Mouse (Mus musculus): ENCODE measurements at regions not wholly inside any gene's neighbourhood (a gene's known extent, or its start where the extent isn't known, plus 50 kb on each side); places are given as distances from the start of the nearest gene placed in this dataset.

DNA sequence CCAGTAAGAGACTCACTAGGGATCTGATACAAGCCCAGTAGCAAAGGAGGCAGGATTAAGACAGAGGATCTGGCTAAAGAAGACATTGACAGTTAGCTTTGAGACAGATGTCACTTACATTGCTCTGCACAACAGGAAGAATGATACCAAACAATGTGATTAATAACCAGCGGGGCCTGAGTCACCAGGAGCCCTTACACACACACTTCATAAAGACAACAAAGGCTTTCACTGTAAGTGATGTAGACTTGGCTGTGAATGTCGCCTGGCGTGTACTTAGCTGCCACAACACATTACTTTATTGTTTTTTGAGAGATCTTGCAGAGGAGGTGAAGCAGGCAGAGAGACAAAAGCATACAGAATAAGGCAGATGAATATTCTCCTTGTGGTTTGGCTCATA, 116.1 kb downstream of the Cdca7 start:
- Histone ChIP-seq H3K4me1 (ENCODE audit: control insufficient read depth, insufficient read depth, insufficient read length, low read length) (no peaks in the 10 kb centered on the region), H3K4me3 (ENCODE audit: low read depth, low read length) (no peak overlapping the region), H3K36me3 (ENCODE audit: control insufficient read depth, insufficient read depth, low read length) (no peaks in the 10 kb centered on the region), H3K27me3 (ENCODE audit: control insufficient read depth, insufficient read depth, low read length) (no peaks in the 10 kb centered on the region), H3K27ac (ENCODE audit: insufficient read depth, low read depth, low read length) (no peak overlapping the region)
- TF ChIP-seq CTCF (IDR thresholded peaks at IDR 0.05; ENCODE audit: extremely low read depth, insufficient read length, insufficient replicate concordance, low read depth, low read length): no peak
- WGBS: 37% methylated on average over 3 of the region's 3 CpGs

DNA sequence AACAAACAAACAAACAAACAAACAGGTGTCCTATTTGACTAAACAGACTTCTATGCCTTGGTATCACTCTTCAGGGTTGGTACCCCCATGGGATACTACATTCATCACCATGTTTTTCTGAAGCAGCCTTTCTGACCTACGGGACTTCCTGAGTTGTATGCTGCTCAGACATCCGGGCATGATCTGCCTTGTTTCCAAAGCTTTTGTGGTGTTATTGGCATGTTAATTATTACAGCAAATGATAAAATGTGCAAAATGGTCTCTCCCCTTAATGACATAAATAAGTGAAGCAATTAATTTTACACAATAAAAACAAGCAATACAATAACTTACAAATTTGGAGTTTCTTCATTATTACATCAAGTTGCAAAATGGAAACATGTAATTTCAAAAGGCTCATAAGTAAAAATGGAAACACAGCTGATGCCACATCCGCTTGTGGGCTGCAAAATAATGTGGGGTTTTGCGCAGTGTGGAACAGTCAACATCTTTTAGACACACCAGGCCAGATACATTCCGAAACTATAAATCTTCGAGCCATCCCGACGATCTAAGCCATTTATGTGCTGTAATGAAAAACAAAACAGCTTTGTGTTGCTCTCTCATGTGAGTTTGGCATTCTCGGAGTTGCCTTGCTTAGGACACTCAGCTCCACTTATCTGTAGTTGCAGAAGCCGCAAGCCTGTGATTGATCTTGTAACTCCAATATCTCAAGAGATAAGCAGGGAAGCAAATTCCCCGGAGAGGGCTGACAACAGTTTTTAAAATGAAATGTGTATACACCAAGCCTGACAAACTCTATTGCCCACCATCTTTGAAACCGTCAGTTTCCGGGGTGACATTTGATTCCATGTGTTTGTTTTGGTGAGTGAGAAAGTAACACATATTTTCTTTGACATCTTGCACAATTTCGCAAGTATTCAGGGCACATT, 121.3 kb downstream of the Cdca7 start:
- WGBS: 65% methylated on average over 14 of the region's 14 CpGs
- TF ChIP-seq CTCF (IDR thresholded peaks at IDR 0.05; ENCODE audit: extremely low read depth, insufficient read length, insufficient replicate concordance, low read depth, low read length) (no peak), POLR2A (IDR thresholded peaks at IDR 0.05; ENCODE audit: low read depth, low read length) (no peak)
- no peaks in the 10 kb centered on the region for H3K27me3 ChIP-seq (ENCODE audit: control insufficient read depth, insufficient read depth, low read length)
- no peak overlapping the region for H3K27ac ChIP-seq (ENCODE audit: insufficient read depth, low read depth, low read length)
- H3K4me3 ChIP-seq (ENCODE audit: low read depth, low read length): no peak overlapping the region
- no peaks in the 10 kb centered on the region for H3K4me1 ChIP-seq (ENCODE audit: control insufficient read depth, insufficient read depth, insufficient read length, low read length)
- no peaks in the 10 kb centered on the region for H3K36me3 ChIP-seq (ENCODE audit: control insufficient read depth, insufficient read depth, low read length)

DNA sequence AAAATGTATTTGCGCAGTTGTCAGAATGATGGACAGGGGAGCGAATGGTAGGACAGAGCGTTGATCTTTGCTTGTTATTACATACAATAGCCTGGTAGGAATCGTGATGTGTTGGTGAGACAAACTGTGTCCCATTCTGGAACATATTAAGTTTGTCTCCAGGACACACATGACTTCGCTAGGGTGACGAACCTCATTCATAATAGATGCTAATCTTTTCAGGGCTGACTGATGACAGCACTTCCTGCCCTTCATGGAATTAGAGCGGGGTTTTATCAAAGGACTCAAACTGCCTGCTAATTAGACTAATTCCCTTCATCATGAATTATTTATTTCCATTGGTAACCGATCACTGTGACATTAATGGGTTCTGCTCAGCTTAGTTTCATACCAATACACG, 122.0 kb downstream of the Cdca7 start:
- no peak overlapping the region for H3K27ac ChIP-seq (ENCODE audit: insufficient read depth, low read depth, low read length)
- no peak for TF ChIP-seq CTCF (IDR thresholded peaks at IDR 0.05; ENCODE audit: extremely low read depth, insufficient read length, insufficient replicate concordance, low read depth, low read length)
- TF ChIP-seq POLR2A (IDR thresholded peaks at IDR 0.05; ENCODE audit: low read depth, low read length): no peak
- no peaks in the 10 kb centered on the region for H3K27me3 ChIP-seq (ENCODE audit: control insufficient read depth, insufficient read depth, low read length)
- no peak overlapping the region for H3K4me3 ChIP-seq (ENCODE audit: low read depth, low read length)
- H3K36me3 ChIP-seq (ENCODE audit: control insufficient read depth, insufficient read depth, low read length): no peaks in the 10 kb centered on the region
- no peaks in the 10 kb centered on the region for H3K4me1 ChIP-seq (ENCODE audit: control insufficient read depth, insufficient read depth, insufficient read length, low read length)
- WGBS: 77% methylated on average over 9 of the region's 9 CpGs

DNA sequence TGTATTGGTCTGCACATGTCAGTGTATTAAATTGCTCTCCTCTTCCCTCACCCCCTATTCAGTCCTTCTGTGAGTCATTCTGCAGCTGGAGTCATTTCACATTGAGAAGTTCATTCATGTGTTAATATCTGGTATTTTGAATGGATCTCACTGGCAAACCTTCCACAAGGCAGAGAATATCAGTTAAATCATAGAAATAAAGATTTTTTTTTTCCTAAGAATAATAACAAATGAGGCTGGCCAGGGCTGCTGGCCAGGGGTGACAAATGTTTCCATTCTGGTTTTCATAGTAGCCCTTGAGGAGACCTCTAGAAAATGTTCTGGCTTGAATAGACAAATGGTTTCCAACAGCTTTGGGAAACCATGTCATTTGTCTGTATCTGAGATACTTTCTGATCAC, 124.8 kb downstream of the Cdca7 start:
- Histone ChIP-seq H3K27me3 (ENCODE audit: control insufficient read depth, insufficient read depth, low read length) (no peaks in the 10 kb centered on the region), H3K4me1 (ENCODE audit: control insufficient read depth, insufficient read depth, insufficient read length, low read length) (no peaks in the 10 kb centered on the region), H3K36me3 (ENCODE audit: control insufficient read depth, insufficient read depth, low read length) (no peaks in the 10 kb centered on the region), H3K27ac (ENCODE audit: insufficient read depth, low read depth, low read length) (no peak overlapping the region), H3K4me3 (ENCODE audit: low read depth, low read length) (no peak overlapping the region)
- TF ChIP-seq CTCF (IDR thresholded peaks at IDR 0.05; ENCODE audit: extremely low read depth, insufficient read length, insufficient replicate concordance, low read depth, low read length): no peak
- TF ChIP-seq POLR2A (IDR thresholded peaks at IDR 0.05; ENCODE audit: low read depth, low read length): no peak

DNA sequence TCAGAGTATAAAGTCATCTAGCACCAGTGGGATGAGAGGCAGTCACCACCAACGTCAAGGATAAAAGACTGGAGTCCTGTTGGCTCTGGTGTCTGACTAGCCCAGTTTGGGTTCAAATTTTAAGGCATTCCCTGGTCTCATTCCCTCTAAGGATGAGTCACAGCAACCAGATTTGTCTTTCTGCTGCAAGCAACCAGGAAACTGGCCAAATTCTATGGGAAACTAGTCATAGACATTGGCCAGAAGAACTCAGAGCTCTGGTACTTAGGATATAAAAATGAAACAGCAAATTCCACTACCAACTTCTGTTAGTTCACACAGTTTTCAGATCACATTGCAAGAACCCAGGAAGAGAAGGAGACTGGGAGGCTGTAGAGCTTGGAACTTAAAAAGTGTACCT, 126.2 kb downstream of the Cdca7 start:
- H3K27me3 ChIP-seq (ENCODE audit: control insufficient read depth, insufficient read depth, low read length): no peaks in the 10 kb centered on the region
- no peak overlapping the region for H3K27ac ChIP-seq (ENCODE audit: insufficient read depth, low read depth, low read length)
- TF ChIP-seq CTCF (IDR thresholded peaks at IDR 0.05; ENCODE audit: extremely low read depth, insufficient read length, insufficient replicate concordance, low read depth, low read length) (no peak), POLR2A (IDR thresholded peaks at IDR 0.05; ENCODE audit: low read depth, low read length) (no peak)
- WGBS: 60% methylated on average over 1 of the region's 1 CpGs
- no peaks in the 10 kb centered on the region for H3K4me1 ChIP-seq (ENCODE audit: control insufficient read depth, insufficient read depth, insufficient read length, low read length)
- H3K36me3 ChIP-seq (ENCODE audit: control insufficient read depth, insufficient read depth, low read length): no peaks in the 10 kb centered on the region
- no peak overlapping the region for H3K4me3 ChIP-seq (ENCODE audit: low read depth, low read length)

DNA sequence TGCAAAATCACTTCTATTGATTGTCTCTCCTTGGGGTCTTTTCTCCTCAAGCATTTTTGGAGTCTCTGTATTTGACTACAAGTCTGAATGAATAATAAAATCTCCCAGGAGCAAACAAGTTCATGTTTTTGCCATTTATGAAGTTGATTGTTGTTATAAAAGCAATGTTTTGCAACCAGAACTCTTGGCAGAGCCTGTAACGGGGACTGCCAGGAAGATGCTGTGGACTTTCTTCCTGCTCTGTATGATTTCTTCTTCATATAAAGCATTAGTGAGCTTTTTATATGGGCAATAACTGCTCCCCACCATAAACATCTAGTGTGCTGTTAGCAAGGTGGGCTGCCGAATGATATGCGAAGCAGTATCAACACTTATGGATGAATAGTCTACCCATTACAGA, 136.3 kb downstream of the Cdca7 start:
- no peak overlapping the region for H3K4me3 ChIP-seq (ENCODE audit: low read depth, low read length)
- 92% methylated on average over 3 of the region's 3 CpGs for WGBS
- H3K36me3 ChIP-seq (ENCODE audit: control insufficient read depth, insufficient read depth, low read length): no peaks in the 10 kb centered on the region
- H3K27ac ChIP-seq (ENCODE audit: insufficient read depth, low read depth, low read length): no peak overlapping the region
- no peak for TF ChIP-seq CTCF (IDR thresholded peaks at IDR 0.05; ENCODE audit: extremely low read depth, insufficient read length, insufficient replicate concordance, low read depth, low read length)
- no peak for TF ChIP-seq POLR2A (IDR thresholded peaks at IDR 0.05; ENCODE audit: low read depth, low read length)
- peaks cover 3% of the 10 kb centered on the region; the same call in 1 of the 2 replicates for H3K4me1 ChIP-seq (ENCODE audit: control insufficient read depth, insufficient read depth, insufficient read length, low read length)
- no peaks in the 10 kb centered on the region for H3K27me3 ChIP-seq (ENCODE audit: control insufficient read depth, insufficient read depth, low read length)

DNA sequence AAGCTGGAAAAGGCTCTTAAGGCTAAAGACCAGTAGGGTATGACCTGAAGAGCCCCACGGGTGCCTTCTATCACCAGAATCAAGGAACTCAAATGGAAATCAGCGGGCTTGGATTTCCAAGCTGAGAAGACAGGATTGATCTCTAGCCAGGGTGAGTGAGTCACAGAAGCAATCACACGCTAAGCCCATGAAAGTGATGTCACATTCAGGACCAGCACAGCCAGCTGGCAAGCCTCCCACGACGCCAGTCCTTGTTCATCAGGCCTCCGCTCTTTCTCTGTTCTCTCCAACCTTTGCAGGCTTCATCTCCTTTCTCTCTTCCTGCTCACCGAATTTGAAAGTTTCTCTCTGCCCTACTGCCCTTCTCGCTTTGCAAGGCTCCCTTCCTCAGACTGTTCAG, 138.3 kb downstream of the Cdca7 start:
- Histone ChIP-seq H3K27ac (ENCODE audit: insufficient read depth, low read depth, low read length) (no peak overlapping the region), H3K36me3 (ENCODE audit: control insufficient read depth, insufficient read depth, low read length) (no peaks in the 10 kb centered on the region), H3K4me1 (ENCODE audit: control insufficient read depth, insufficient read depth, insufficient read length, low read length) (peaks cover 3% of the 10 kb centered on the region; the same call in 1 of the 2 replicates), H3K4me3 (ENCODE audit: low read depth, low read length) (no peak overlapping the region), H3K27me3 (ENCODE audit: control insufficient read depth, insufficient read depth, low read length) (no peaks in the 10 kb centered on the region)
- TF ChIP-seq POLR2A (IDR thresholded peaks at IDR 0.05; ENCODE audit: low read depth, low read length) (no peak), CTCF (IDR thresholded peaks at IDR 0.05; ENCODE audit: extremely low read depth, insufficient read length, insufficient replicate concordance, low read depth, low read length) (no peak)
- 40% methylated on average over 8 of the region's 8 CpGs for WGBS

All from small intestine, adult 2 months (tissue).